Mouse (Mus musculus) erythroblast, embryonic 14.5 days (primary cell): ENCODE results near the gene Slc44a3.

Experiments used
- GATA1 ChIP-seq: IDR thresholded peaks from 2 replicates; pipeline ENCODE4 v1.6.1; 2012; ENCODE audit warnings: low read length, inconsistent platforms, mixed read lengths
- TAL1 ChIP-seq: IDR thresholded peaks from 3 replicates; pipeline ENCODE4 v1.6.1; 2012; ENCODE audit warnings: low read length, inconsistent platforms, mixed read lengths

DNA sequence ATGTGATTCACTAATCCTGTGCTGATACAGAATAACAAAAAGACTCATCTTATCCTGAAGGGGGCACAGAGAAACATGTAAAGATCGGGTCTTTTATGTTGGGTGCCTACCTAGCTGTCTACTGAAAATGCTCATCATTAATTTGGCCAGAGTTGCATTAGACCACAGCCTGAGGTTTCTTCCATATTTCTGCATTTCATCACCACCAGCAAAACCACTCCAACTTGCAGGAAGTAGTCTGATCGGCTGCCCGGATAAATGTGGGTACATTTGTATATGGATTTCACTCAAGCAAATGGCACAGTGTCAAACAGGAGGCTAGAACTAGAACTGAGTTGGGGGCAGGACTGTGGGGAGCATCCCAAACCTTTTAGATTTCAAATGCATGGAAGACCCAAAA, 11.1 kb downstream of the Slc44a3 start:
- no peak for TF ChIP-seq GATA1
- TF ChIP-seq TAL1, result no peak
